Mouse (Mus musculus): ENCODE measurements at regions not wholly inside any gene's neighbourhood (a gene's known extent, or its start where the extent isn't known, plus 50 kb on each side); places are given as distances from the start of the nearest gene placed in this dataset.

- Histone ChIP-seq H3K9me3 (ENCODE audit: control insufficient read depth, low read length) (no peaks in the 10 kb centered on the region), H3K4me3 (ENCODE audit: insufficient read depth in 1 of 2, low read depth in 2 of 2, low read length in 2 of 2) (no peak overlapping the region), H3K4me1 (replicated peaks; ENCODE audit: control insufficient read depth in 2 of 2, insufficient read depth in 2 of 2, low read length in 1 of 2) (no peaks in the 10 kb centered on the region), H3K27me3 (ENCODE audit: control insufficient read depth, insufficient read depth, low read length) (no peaks in the 10 kb centered on the region), H3K27ac (no peak overlapping the region), H3K4me2 (ENCODE audit: low read depth) (no peak overlapping the region), H3K36me3 (replicated peaks; ENCODE audit: control insufficient read depth, insufficient read depth, low read depth) (no peaks in the 10 kb centered on the region), H3K9ac (replicated peaks) (no peak overlapping the region)
- ATAC-seq (ENCODE audit: insufficient read depth) (no peak), DNase-seq (ENCODE audit: low read depth in 3 of 3, low spot score in 3 of 3) (no peak)
- TF ChIP-seq EP300 (IDR thresholded peaks at IDR 0.05; ENCODE audit: low read depth) (no peak), CTCF (IDR thresholded peaks at IDR 0.05; ENCODE audit: low read depth) (no peak)
- 54% methylated on average over 2 of the region's 2 CpGs for WGBS (ENCODE audit: insufficient replicate concordance)
Observed at GRCm38 (mm10) chr2:78023416-78023815, 77.2 kb upstream of the Cwc22 start.

- TF ChIP-seq CTCF (IDR thresholded peaks at IDR 0.05; ENCODE audit: low read depth) (no peak), EP300 (IDR thresholded peaks at IDR 0.05; ENCODE audit: low read depth) (no peak)
Observed at GRCm38 (mm10) chr2:78022756-78023155, 76.6 kb upstream of the Cwc22 start.

DNA sequence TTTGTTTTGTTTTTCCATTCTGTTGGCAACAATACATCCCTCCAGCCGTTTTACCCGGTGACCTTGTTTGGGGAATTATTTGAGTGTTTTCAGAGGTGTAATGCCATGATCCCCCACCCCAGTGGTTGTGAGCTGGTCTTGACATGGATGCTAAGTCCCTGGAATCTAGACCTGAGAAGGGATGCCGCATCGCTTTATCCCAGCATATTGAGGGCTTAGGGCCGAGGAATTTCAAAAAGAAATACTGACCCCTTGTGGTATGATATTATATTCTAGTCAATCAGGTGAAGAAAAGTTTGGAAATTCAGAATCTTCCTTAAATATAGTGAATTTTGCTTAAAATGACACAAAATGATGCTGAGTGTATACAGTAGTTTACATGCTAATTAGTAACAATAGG, 75.7 kb upstream of the Cwc22 start:
- H3K4me3 ChIP-seq (ENCODE audit: insufficient read depth in 1 of 2, low read depth in 2 of 2, low read length in 2 of 2): no peak overlapping the region
- no peaks in the 10 kb centered on the region for H3K4me1 ChIP-seq (replicated peaks; ENCODE audit: control insufficient read depth in 2 of 2, insufficient read depth in 2 of 2, low read length in 1 of 2)
- TF ChIP-seq CTCF (IDR thresholded peaks at IDR 0.05; ENCODE audit: low read depth) (peak; percentile 14; the same call in 1 of the 2 replicates), EP300 (IDR thresholded peaks at IDR 0.05; ENCODE audit: low read depth) (no peak)
- no peak overlapping the region for H3K9ac ChIP-seq (replicated peaks)
- DNase-seq (ENCODE audit: low read depth in 3 of 3, low spot score in 3 of 3): no peak
- H3K36me3 ChIP-seq (replicated peaks; ENCODE audit: control insufficient read depth, insufficient read depth, low read depth): no peaks in the 10 kb centered on the region
- H3K9me3 ChIP-seq (ENCODE audit: control insufficient read depth, low read length): no peaks in the 10 kb centered on the region
- no peak overlapping the region for H3K4me2 ChIP-seq (ENCODE audit: low read depth)
- WGBS (ENCODE audit: insufficient replicate concordance): 32% methylated on average over 5 of the region's 5 CpGs
- no peak for ATAC-seq (ENCODE audit: insufficient read depth)
- H3K27me3 ChIP-seq (ENCODE audit: control insufficient read depth, insufficient read depth, low read length): no peaks in the 10 kb centered on the region
- no peak overlapping the region for H3K27ac ChIP-seq

More at GRCm38 (mm10) chr2:78022756-78023155, 76.6 kb upstream of the Cwc22 start:
- Histone ChIP-seq H3K4me2 (ENCODE audit: low read depth) (no peak overlapping the region), H3K9me3 (ENCODE audit: control insufficient read depth, low read length) (no peaks in the 10 kb centered on the region), H3K27ac (no peak overlapping the region), H3K36me3 (replicated peaks; ENCODE audit: control insufficient read depth, insufficient read depth, low read depth) (no peaks in the 10 kb centered on the region), H3K4me1 (replicated peaks; ENCODE audit: control insufficient read depth in 2 of 2, insufficient read depth in 2 of 2, low read length in 1 of 2) (no peaks in the 10 kb centered on the region), H3K9ac (replicated peaks) (no peak overlapping the region), H3K4me3 (ENCODE audit: insufficient read depth in 1 of 2, low read depth in 2 of 2, low read length in 2 of 2) (no peak overlapping the region), H3K27me3 (ENCODE audit: control insufficient read depth, insufficient read depth, low read length) (no peaks in the 10 kb centered on the region)
- ATAC-seq (ENCODE audit: insufficient read depth) (no peak), DNase-seq (ENCODE audit: low read depth in 3 of 3, low spot score in 3 of 3) (no peak)
- 59% methylated on average over 4 of the region's 4 CpGs for WGBS (ENCODE audit: insufficient replicate concordance)

DNA sequence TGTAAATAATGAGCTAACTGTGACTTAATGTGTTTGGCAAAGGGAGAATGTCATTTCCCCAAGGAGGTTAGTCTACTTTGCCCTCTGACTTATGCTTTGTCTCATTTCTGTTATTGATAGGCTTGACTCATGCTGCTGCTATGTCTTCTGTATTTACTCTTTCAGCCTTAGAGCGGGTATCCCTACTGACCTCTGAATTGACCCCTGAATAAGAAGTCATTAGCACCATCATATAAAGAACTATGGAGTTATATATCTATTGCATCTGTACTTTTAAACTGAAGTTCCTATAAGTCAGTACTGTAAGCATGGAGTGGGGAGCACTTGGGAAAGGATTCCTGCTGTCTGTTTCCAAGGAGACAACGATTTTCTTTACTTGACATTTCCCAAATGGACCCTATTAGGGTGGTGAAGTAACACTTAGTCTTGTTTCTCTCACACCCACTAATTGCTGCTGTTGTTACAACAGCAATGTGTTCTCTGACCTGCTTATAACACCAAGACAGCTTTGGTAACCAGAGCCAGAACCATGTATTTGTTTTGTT, 75.3 kb upstream of the Cwc22 start:
- H3K36me3 ChIP-seq (replicated peaks; ENCODE audit: control insufficient read depth, insufficient read depth, low read depth): no peaks in the 10 kb centered on the region
- H3K27me3 ChIP-seq (ENCODE audit: control insufficient read depth, insufficient read depth, low read length): no peaks in the 10 kb centered on the region
- no peaks in the 10 kb centered on the region for H3K4me1 ChIP-seq (replicated peaks; ENCODE audit: control insufficient read depth in 2 of 2, insufficient read depth in 2 of 2, low read length in 1 of 2)
- ATAC-seq (ENCODE audit: insufficient read depth) (no peak), DNase-seq (ENCODE audit: low read depth in 3 of 3, low spot score in 3 of 3) (no peak)
- H3K27ac ChIP-seq: no peak overlapping the region
- no peak overlapping the region for H3K4me2 ChIP-seq (ENCODE audit: low read depth)
- H3K4me3 ChIP-seq (ENCODE audit: insufficient read depth in 1 of 2, low read depth in 2 of 2, low read length in 2 of 2): no peak overlapping the region
- TF ChIP-seq EP300 (IDR thresholded peaks at IDR 0.05; ENCODE audit: low read depth) (no peak), CTCF (IDR thresholded peaks at IDR 0.05; ENCODE audit: low read depth) (no peak)
- WGBS (ENCODE audit: insufficient replicate concordance): 51% methylated on average over 2 of the region's 2 CpGs
- no peaks in the 10 kb centered on the region for H3K9me3 ChIP-seq (ENCODE audit: control insufficient read depth, low read length)
- no peak overlapping the region for H3K9ac ChIP-seq (replicated peaks)

- H3K36me3 ChIP-seq (replicated peaks; ENCODE audit: control insufficient read depth, insufficient read depth, low read depth): no peaks in the 10 kb centered on the region
- H3K27me3 ChIP-seq (ENCODE audit: control insufficient read depth, insufficient read depth, low read length): no peaks in the 10 kb centered on the region
- ATAC-seq (ENCODE audit: insufficient read depth): no peak
- WGBS (ENCODE audit: insufficient replicate concordance): 66% methylated on average over 3 of the region's 3 CpGs
- H3K27ac ChIP-seq: no peak overlapping the region
- no peak overlapping the region for H3K4me2 ChIP-seq (ENCODE audit: low read depth)
- H3K4me3 ChIP-seq (ENCODE audit: insufficient read depth in 1 of 2, low read depth in 2 of 2, low read length in 2 of 2): no peak overlapping the region
- no peak overlapping the region for H3K9ac ChIP-seq (replicated peaks)
- DNase-seq (ENCODE audit: low read depth in 3 of 3, low spot score in 3 of 3): no peak
- TF ChIP-seq CTCF (IDR thresholded peaks at IDR 0.05; ENCODE audit: low read depth) (no peak), EP300 (IDR thresholded peaks at IDR 0.05; ENCODE audit: low read depth) (no peak)
- no peaks in the 10 kb centered on the region for H3K4me1 ChIP-seq (replicated peaks; ENCODE audit: control insufficient read depth in 2 of 2, insufficient read depth in 2 of 2, low read length in 1 of 2)
- H3K9me3 ChIP-seq (ENCODE audit: control insufficient read depth, low read length): no peaks in the 10 kb centered on the region
Observed at GRCm38 (mm10) chr2:78020516-78020915, 74.3 kb upstream of the Cwc22 start.
